Mouse (Mus musculus) erythroblast, adult 5-6 weeks (primary cell): ENCODE measurements around the gene Pik3r1. TPM values are rescaled to one million over a fixed set of nuclear protein-coding genes. Genes with fewer than 3 reads are reported as not detected.

Experiments used
- ATAC-seq: replicated peaks from 2 replicates; pipeline ENCODE4 v1.8.0; 2016; ENCODE audit warnings: moderate number of reproducible peaks, mild to moderate bottlenecking, moderate TSS enrichment, inconsistent platforms; ENCODE audit not compliant: poor library complexity, low FRiP score, severe bottlenecking
- total RNA-seq, 2 experiments: library from RNA; stranded (forward) in 1 of 2; stranded (reverse) in 1 of 2; fragments of 150-400 nt in 1 of 2; fragments of 200-764, 138-1000 nt in 1 of 2; gene quantifications; 2 replicates each; pipeline versions ENCODE4 v1.2.3 to v1.2.4; 2015 to 2017; ENCODE audit warnings: low replicate concordance in 2 of 2

Pik3r1 gene
- total RNA-seq, 2 experiments from 2014 or later: 251 to 546 TPM

GRCm38 (mm10) chr13:101717836-101718235, 50.2 kb downstream of the Pik3r1 start:
- no peak for ATAC-seq

GRCm38 (mm10) chr13:101713429-101714088, 54.5 kb downstream of the Pik3r1 start:
- no peak for ATAC-seq

DNA sequence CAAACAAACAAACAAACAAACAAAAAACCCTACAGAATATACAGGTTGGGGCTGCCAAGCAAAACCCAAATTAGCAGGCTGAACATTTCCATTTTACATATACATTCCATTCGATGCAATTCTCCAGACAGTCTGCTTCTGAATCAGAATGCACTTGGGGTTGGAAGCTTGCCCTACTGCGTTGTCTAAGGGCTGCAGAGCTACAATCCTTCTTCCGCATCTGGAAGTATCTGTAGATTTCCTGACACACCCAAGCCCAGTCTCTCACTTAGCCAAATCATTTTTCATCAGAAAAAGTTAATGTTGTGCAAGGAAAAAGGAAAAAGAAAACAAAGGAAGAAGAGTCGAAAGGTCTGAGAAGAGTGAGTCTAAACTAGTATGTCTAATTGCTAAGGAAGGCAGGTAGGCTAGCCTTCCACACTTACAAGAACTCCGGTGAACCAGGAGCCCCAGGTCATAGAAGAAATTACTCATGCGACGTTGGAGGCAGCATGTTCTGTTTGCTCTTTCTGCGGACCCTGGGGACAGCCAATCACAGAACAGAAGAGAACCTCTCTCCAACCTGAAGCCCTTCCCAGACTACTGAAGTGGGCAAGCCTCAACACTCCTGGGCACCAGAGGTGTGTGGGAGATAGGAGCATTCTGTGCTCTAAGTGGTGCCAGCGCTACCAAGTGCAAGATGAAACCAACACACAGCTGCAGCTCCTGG, 55.1 kb downstream of the Pik3r1 start:
- no peak for ATAC-seq

DNA sequence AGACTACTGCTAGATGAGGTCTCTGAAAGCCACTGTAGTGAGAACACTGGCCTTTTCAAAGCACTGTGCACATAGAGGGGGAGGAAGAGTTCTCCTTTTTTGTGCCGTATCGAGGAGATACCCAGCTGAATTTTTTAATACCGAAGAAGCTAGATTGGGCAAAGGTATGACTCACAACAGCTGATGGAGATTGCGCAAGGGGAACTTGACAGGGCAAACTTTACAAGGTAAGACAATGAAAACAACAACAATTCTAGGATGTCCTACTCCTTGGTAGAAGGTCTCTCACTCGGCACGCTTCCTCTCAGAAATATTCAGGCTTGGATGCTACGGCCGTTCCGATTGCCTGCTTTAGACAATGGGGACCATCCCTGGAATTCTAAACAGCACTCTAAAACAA, 55.9 kb downstream of the Pik3r1 start:
- ATAC-seq: no peak

DNA sequence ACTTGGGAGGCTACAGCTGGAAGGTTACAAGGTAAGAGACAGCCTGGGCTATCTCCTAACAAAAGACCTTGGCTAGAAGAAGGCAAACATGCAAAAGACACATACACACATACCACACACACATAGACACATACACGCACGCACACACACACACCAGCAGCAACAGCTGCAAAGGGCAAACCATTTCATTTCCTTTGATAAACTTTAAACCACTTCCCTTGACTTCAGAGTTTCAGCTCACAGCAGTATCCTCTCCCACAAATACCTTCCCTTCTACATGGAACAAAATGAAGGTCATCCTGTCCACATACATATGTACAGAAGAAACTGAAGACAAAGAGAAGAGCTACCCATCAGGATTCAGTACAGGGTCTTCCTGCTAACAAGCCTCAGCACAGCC, 56.7 kb downstream of the Pik3r1 start:
- no peak for ATAC-seq

DNA sequence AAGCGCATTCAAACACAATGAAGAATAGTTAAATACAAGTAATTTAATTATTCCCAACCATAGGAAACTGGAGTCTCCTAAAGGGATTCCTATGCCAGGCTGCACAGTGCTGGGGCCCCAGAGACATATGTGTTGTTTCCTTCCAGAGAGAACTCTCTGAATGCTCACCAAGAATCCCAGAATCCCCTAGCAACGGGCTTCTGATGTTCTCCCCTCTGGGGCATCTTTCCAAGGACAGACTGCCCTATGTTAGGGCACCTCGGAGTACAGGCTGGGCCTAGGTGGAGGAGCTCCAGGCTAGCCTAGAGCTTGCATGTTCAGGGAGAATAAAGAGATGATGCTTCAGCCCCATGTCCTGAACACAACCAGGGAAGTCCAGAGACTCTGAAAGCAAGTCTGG, 58.2 kb downstream of the Pik3r1 start:
- ATAC-seq: no peak

DNA sequence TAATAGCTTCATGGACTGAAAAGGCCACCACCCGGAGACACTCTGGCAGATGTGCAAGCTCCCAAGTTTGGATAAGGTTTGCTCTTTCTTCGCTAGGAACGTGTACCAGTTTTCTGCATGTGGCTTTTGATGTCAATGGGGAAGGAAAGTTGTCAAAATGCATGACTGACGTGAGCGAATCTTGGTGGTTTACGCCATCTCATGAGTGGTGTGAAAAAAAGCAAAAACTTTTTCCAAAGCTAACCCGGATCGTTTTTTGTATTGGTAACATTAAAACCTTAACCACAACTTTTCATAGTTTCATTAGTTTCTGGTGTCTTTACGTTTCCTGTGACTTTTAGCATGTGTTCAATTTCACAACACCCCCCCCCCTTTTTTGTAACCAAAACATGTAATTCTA, 60.8 kb downstream of the Pik3r1 start:
- no peak for ATAC-seq

DNA sequence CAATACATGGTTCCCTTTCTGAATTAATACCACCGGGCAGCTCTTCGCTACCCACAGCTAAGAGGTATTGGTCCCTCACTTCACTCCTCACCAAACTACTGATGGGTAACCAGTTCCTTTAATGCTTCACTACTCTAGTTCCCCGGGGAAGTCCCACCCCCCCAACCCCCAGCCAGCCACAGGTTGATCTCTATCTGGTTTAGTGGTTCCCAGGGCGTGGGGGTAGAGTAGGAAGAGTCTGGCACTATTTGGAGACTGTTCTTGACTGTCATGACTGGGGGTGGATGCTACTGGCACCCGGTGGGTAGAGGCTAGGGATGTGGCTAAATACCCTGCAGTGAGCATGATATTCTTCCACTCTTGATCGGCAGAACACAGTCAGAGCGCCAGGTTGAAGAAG, 61.6 kb downstream of the Pik3r1 start:
- ATAC-seq: no peak

- no peak for ATAC-seq
Measured at GRCm38 (mm10) chr13:101702096-101702775, 65.8 kb downstream of the Pik3r1 start.

- ATAC-seq: no peak
Measured at GRCm38 (mm10) chr13:101701632-101702031, 66.4 kb downstream of the Pik3r1 start.

GRCm38 (mm10) chr13:101699742-101700141, 68.3 kb downstream of the Pik3r1 start:
- ATAC-seq: no peak

DNA sequence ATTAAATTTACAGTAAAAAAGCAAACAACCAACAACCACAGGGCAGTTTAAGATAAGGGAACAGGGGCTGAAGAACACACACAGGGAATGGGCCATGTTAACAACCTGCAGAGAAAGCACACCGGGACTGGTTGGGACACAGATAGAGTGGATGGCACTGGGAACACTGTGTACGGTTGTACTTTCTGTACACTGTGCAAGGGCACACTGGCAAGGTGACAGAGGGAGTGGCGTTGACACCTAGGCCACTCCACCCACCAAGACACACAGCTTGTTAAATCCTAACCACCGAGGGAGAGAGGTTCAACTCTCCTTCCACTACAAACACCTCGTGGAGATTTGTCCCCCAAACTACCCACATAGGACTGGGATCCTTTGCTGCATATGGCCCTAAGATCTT, 70.1 kb downstream of the Pik3r1 start:
- ATAC-seq: no peak

- ATAC-seq: no peak
Measured at GRCm38 (mm10) chr13:101697461-101697860, 70.6 kb downstream of the Pik3r1 start.

GRCm38 (mm10) chr13:101696827-101697226, 71.2 kb downstream of the Pik3r1 start:
- ATAC-seq: no peak

- no peak for ATAC-seq
Measured at GRCm38 (mm10) chr13:101696316-101696715, 71.7 kb downstream of the Pik3r1 start.

- ATAC-seq: peak; percentile 31
Measured at GRCm38 (mm10) chr13:101695876-101696275, 72.1 kb downstream of the Pik3r1 start.

DNA sequence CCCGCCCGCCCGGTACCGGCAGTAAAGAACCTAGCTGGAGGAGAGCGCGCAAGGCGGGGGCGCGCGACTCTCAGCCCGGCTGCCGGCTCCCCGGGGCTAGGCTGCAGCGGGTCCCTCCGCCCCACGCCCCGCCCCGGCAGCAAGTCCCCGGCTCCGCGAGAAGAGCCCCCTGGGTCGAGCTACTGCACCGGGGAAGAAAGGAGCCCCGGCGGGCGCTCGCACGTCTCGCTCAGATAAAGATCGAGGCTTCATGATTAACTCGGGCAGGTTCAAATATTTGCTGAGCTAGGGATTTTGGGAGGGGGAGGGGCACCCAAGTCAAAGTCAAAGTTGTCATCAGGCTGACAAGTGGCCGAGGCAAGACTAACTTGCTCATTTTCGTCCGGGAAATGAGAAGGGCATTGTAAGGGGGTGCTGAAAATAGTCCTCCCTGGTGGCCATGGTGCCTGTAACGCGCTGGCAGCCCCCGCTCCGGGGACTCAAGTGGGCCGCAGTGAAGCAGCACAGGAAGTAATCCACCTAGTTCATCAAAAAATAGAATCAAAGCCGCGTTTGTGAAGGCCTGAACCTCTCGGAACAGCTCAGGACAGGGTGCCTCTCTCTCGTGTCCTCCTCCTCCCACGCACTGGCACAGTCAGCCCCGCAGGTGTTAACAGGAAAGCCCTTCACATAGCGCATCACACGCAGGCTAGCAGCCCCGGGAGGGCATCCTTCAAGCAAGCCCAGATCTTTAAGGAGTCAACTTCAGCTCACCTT, 73.3 kb downstream of the Pik3r1 start:
- no peak for ATAC-seq

- peak; percentile 69 for ATAC-seq
Measured at GRCm38 (mm10) chr13:101693967-101694495, 74.0 kb downstream of the Pik3r1 start.

DNA sequence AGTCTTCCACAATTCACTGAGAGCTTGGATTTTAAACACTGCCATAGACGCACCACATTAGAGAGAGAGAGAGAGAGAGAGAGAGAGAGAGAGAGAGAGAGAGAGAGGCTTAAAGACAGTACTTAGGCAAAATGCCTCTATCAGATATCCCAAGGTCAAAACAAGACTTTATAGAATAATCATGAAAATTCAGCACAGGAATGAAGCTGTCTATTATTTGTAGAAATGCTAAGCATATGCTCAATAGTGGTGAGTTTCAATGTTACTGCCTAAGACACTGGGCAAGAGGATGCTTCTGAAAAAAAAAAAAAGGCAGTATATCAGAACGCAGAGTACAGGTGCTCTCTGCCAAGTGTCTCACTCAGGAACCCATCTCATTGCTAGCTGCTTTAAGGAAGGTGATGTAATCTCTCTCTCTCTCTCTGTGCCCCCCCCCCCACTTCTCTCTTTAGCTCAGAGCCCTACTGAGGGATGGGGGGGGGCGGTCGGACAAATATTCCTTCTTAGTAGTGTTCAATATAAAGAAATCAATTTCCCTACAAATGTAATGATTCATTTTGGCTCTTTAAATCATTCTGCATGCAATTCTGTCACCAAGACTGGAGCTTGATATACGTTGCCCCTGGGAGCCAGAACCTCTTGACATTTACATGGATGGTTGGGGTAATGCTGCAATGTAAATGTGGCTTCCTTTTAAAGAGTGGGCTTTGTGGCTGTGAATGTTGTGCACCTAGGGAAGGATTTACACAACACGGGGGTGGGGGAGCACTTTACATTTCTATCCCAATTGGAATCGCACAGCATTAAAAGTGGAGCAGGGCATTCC, 74.9 kb downstream of the Pik3r1 start:
- ATAC-seq: 0 out of 2 replicates have a peak, but pooled peaks have one; percentile 4
